Mouse (Mus musculus) liver, embryonic 13.5 days (tissue): ENCODE results near the gene Ppm1j. TPM values are rescaled to one million over a fixed set of nuclear protein-coding genes. Genes with fewer than 3 reads are reported as not detected.
"Not testable (repeated sequence)": the region's sequence is repeated elsewhere in the genome, so short reads cannot be mapped to it uniquely, and the experiment has no call there.

Source experiments
- ATAC-seq: fragments of 200-750 bp; cut with Nextera tagmentation; 2 replicates; pipeline ENCODE4 v1.8.0; 2017; ENCODE audit warnings: low read depth, mild to moderate bottlenecking, moderate number of reproducible peaks, moderate library complexity
- DNase-seq: peaks from one replicate; pipeline ENCODE4 v3.0.0; 2022
- H3K27ac ChIP-seq: fragments of 300-500 bp; sonication (generic); 2 replicates; pipeline ENCODE4 v1.5.1; 2015; ENCODE audit warnings: moderate library complexity, mild to moderate bottlenecking, inconsistent platforms
- H3K27me3 ChIP-seq: fragments of 300-500 bp; sonication (generic); 2 replicates; pipeline ENCODE4 v1.6.1; 2015; ENCODE audit warnings: mild to moderate bottlenecking, inconsistent platforms
- H3K36me3 ChIP-seq: fragments of 300-500 bp; sonication (generic); 2 replicates; pipeline ENCODE4 v1.6.1; 2015; ENCODE audit warnings: mild to moderate bottlenecking, inconsistent platforms
- H3K4me1 ChIP-seq: fragments of 300-500 bp; sonication (generic); replicated peaks from 2 replicates; pipeline ENCODE4 v1.6.1; 2015; ENCODE audit warnings: inconsistent platforms
- H3K4me2 ChIP-seq: fragments of 300-500 bp; sonication (generic); 2 replicates; pipeline ENCODE4 v1.6.1; 2015; ENCODE audit warnings: inconsistent platforms, mild to moderate bottlenecking, moderate library complexity
- H3K4me3 ChIP-seq: fragments of 300-500 bp; sonication (generic); replicated peaks from 2 replicates; pipeline ENCODE4 v1.5.1; 2015; ENCODE audit warnings: mild to moderate bottlenecking, inconsistent platforms
- H3K9ac ChIP-seq: fragments of 300-500 bp; sonication (generic); 2 replicates; pipeline ENCODE4 v1.6.1; 2015; ENCODE audit warnings: mild to moderate bottlenecking, inconsistent platforms
- H3K9me3 ChIP-seq: fragments of 300-500 bp; sonication (generic); replicated peaks from 2 replicates; pipeline ENCODE4 v1.6.1; 2016; ENCODE audit warnings: inconsistent platforms
- WGBS: fragments of 180-500 bp; shearing (Covaris S2); methylation state at CpG from one replicate; pipeline ENCODE4 v1.1.7; 2015; ENCODE audit not compliant: insufficient replicate concordance; 5-methylcytosine and 5-hydroxymethylcytosine counted together
- polyA plus RNA-seq: library from polyadenylated mRNA; unstranded; fragments of >200 nt; fragmentation: Nextera tagmentation; extraction: Ambion mirVana; gene quantifications from 2 replicates; pipeline ENCODE4 v1.2.1, GENCODE M21; 2015

Gene Ppm1j
- 0.37 and 0.59 TPM in 2 replicates for polyA plus RNA-seq

DNA sequence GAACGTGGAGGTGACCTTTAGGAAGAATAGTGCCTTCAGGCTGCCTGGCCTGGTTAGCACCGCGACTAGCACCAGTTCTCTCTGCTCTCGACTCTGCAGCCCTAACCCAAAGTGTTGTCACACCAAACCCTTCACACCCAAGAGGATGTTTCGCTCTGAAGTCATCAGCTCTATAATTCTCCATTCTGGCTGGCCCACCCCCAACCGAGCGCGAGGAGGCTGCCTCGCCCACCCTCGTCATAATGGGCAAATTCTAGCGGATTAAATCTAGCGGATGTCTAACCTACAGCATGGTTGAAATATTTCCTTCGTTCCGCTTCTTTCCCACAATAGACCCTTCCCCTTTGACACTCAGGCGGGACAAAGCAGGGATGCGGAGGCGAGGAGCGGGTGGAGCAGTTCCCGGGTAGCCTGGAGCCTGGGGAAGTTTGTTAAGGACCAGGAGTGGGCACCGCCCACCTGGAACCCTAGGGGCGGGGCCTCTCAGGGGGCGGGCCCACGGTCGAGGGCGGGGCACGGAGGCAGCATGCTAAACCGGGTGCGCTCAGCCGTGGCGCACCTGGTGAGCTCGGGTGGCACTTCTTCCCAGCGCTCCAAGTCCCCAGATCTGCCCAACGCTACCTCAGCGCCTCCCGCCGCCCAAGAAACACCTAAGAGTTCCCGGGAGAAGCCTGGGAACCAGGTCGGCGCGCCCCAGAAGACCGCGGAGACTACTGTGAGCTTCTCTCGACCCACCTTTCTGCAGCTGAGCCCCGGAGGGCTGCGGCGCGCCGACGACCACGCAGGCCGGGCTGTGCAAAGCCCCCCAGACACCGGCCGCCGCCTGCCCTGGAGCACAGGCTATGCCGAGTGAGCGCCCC, at the start of gene Ppm1j:
Ppm1j (plus strand) TSS at position 496 of the 860 bp plus-strand sequence.
- peak; percentile 57 for ATAC-seq
- DNase-seq: peak; percentile 46
- peaks cover 100% of the 10 kb centered on the region for H3K27me3 ChIP-seq
- peaks cover 25% of the 10 kb centered on the region for H3K4me1 ChIP-seq
- H3K4me2 ChIP-seq: peak within 1 kb of the TSS; percentile 78
- H3K27ac ChIP-seq: no peak within 1 kb of the TSS
- under 1% methylated on average over 56 of the region's 56 CpGs for WGBS
- no peaks in the 10 kb centered on the region for H3K9me3 ChIP-seq
- H3K9ac ChIP-seq: peak within 1 kb of the TSS; percentile 29; the same call in 1 of the 2 replicates
- H3K4me3 ChIP-seq: peak within 1 kb of the TSS; percentile 59
- no peaks in the 10 kb centered on the region for H3K36me3 ChIP-seq

DNA sequence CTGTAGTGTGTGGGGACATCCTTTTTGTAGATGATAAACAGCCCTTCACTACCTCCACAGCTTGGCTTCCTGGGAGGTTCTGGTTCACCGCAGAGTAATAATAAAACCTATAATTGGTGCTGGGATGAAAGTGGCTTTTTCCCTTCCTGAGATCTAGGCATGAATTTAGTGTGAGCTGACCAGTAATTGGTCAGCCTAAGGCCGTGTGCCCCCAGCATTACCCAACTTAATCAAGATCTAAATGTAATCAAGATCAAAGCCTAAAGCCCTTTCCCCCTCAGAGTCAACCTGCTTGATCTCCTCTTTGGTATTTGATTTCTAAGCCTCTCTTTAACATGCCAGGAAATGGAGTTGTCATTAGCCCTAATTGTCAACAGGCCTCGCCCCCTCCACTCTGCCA, 47.9 kb upstream of the Ppm1j start:
- Histone ChIP-seq H3K4me3 (no peak overlapping the region), H3K27me3 (no peaks in the 10 kb centered on the region), H3K27ac (no peak overlapping the region), H3K4me2 (no peak overlapping the region), H3K9me3 (no peaks in the 10 kb centered on the region), H3K36me3 (no peaks in the 10 kb centered on the region), H3K9ac (no peak overlapping the region), H3K4me1 (no peaks in the 10 kb centered on the region)
- WGBS: 48% methylated on average over 3 of the region's 3 CpGs
- DNase-seq: no peak
- no peak for ATAC-seq

DNA sequence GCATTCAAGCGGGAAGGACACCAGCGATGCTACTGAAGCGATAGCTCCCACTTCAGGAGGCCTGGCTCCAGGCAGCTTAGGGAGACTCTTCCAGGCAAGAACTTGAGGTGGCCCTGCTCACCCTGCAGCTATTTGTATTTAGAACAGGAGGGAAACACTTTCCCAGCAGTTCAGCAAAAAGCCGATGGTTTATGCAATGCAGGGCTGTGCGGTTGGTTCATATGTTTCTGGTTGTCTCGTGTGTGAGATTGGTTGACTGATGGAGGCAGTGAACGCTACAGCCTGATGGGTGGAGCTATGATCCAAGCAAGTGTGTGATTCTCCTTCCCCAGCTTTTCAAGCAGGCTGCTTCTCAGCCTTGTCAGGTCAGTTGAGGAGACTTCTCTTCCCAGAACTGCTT, 46.2 kb upstream of the Ppm1j start:
- ATAC-seq (no peak), DNase-seq (no peak)
- H3K4me2 ChIP-seq: no peak overlapping the region
- no peak overlapping the region for H3K27ac ChIP-seq
- H3K9ac ChIP-seq: no peak overlapping the region
- no peaks in the 10 kb centered on the region for H3K27me3 ChIP-seq
- no peaks in the 10 kb centered on the region for H3K4me1 ChIP-seq
- H3K36me3 ChIP-seq: no peaks in the 10 kb centered on the region
- no peak overlapping the region for H3K4me3 ChIP-seq
- H3K9me3 ChIP-seq: no peaks in the 10 kb centered on the region
- 55% methylated on average over 7 of the region's 7 CpGs for WGBS

DNA sequence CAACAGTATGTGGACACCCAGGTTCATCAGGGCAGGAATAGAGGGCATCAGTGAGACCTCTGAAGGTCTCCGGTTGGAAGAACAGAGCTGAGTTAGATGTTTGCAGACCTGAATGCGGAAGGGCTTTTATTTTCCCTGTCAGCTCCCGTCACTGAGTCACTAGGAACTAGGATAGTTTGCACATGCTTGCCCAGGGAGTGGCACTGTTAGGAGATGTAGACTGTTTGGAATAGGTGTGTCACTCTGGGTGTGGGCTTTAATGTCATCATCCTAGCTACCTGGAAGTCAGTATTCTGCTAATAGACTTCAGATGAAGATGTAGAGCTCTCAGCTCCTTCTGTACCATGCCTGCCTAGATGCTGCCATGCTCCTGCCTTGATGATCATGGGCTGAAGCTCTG, 38.9 kb upstream of the Ppm1j start:
- WGBS: 80% methylated on average over 3 of the region's 3 CpGs
- Histone ChIP-seq H3K4me3 (no peak overlapping the region), H3K36me3 (no peaks in the 10 kb centered on the region), H3K4me1 (no peaks in the 10 kb centered on the region), H3K9me3 (no peaks in the 10 kb centered on the region), H3K9ac (no peak overlapping the region), H3K4me2 (no peak overlapping the region), H3K27ac (no peak overlapping the region), H3K27me3 (no peaks in the 10 kb centered on the region)
- DNase-seq (no peak), ATAC-seq (no peak)

DNA sequence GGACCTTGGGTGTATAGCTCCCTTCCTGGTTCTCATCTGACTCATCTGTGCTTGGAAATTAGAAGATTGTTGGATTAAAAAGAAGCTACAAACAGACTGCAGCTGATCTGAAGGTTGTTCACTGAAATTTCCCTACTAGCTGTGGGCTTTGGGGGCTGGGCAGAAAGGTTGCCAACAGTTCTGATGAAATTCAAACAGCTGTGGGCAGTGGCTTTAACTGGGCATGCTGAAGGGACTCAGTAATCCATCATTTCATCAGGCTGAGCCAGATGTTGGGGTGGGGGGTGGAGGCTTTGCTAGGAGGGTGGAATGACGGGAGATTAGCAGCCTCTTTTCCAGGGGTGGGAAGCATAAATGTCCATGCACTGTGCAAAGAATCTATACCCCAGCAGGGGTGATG, 37.7 kb upstream of the Ppm1j start:
- ATAC-seq (no peak), DNase-seq (no peak)
- WGBS: 59% methylated on average over 1 of the region's 1 CpGs
- Histone ChIP-seq H3K36me3 (no peaks in the 10 kb centered on the region), H3K9me3 (no peaks in the 10 kb centered on the region), H3K4me2 (no peak overlapping the region), H3K9ac (no peak overlapping the region), H3K4me3 (no peak overlapping the region), H3K4me1 (no peaks in the 10 kb centered on the region), H3K27me3 (no peaks in the 10 kb centered on the region), H3K27ac (no peak overlapping the region)

DNA sequence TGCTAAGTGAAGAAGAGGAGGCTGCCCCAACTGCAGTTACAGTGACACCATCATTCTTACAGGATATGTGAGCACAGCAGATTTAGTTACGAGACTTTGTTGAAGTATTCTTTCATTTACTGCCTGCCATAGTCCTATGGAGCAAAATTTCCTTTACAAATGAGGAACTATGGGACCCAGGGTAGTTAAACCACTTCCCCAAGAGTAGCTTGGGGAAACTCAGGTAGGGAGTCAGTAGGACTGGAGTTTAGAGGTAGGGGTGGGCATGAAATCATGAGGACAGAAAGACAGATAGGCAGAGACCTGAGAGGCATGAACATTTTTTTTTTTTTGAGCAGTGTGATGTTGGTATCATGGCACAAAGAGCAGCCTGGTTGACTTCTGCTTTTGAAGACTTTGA, 37.0 kb upstream of the Ppm1j start:
- Histone ChIP-seq H3K4me1 (no peaks in the 10 kb centered on the region), H3K27me3 (no peaks in the 10 kb centered on the region), H3K27ac (no peak overlapping the region), H3K9me3 (no peaks in the 10 kb centered on the region), H3K4me2 (no peak overlapping the region), H3K9ac (no peak overlapping the region), H3K4me3 (no peak overlapping the region), H3K36me3 (no peaks in the 10 kb centered on the region)
- DNase-seq (no peak), ATAC-seq (no peak)
- WGBS: 17% methylated on average over 1 of the region's 1 CpGs

DNA sequence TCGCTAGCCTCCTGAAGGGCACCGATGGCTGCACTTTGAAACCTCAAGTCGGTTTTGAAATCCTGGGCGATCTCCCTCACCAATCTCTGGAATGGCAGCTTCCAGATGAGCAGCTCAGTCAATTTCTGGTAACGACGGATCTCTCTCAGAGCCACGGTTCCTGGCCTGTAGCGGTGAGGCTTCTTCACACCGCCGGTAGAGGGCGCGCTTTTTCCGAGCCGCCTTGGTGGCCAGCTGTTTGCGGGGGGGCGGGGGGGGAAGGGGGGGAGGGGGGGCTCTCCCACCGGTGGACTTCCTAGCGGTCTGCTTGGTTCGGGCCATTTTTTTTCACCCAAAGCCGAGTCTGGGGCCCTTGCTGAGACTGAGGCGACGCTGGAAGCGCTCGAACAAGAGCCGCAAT, 28.0 kb upstream of the Ppm1j start:
- 10% methylated on average over 23 of the region's 25 CpGs for WGBS
- H3K36me3 ChIP-seq, ATAC-seq, H3K4me1 ChIP-seq, H3K27ac ChIP-seq, H3K9me3 ChIP-seq, H3K9ac ChIP-seq: not testable (repeated sequence)
- peaks cover 17% of the 10 kb centered on the region for H3K27me3 ChIP-seq
- 0 out of 2 replicates have a peak overlapping the region, but pooled peaks have one; percentile 6 for H3K4me3 ChIP-seq
- H3K4me2 ChIP-seq: peak overlapping the region; percentile 46
- DNase-seq: peak; percentile 24

DNA sequence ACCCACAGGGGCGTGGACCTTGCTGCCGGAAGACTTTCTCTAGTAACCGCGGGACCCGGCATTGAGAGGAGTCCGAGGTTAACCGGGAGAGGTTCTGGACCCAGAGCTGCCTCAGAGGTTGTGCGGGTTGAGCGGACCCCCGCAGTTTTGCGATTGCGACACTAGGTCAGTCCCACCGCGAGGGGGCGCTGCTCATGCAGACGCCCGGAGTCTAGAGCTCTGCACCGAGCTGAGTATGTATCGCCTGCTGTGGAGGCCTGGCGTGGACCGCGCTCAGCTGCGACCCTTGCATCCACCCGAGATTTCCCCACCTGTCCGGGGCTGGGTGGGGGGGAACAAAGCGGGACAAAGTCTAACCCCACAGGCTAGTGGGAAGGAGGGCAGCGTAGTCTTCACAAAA, 22.4 kb upstream of the Ppm1j start:
- H3K4me3 ChIP-seq: peak overlapping the region; percentile 46
- ATAC-seq (peak; percentile 58), DNase-seq (peak; percentile 54)
- H3K4me2 ChIP-seq: peak overlapping the region; percentile 66
- peak overlapping the region; percentile 31; the same call in 1 of the 2 replicates for H3K9ac ChIP-seq
- H3K4me1 ChIP-seq: peaks cover 35% of the 10 kb centered on the region
- H3K36me3 ChIP-seq: no peaks in the 10 kb centered on the region
- 4% methylated on average over 27 of the region's 27 CpGs for WGBS
- H3K27me3 ChIP-seq: peaks cover 30% of the 10 kb centered on the region
- no peak overlapping the region for H3K27ac ChIP-seq
- no peaks in the 10 kb centered on the region for H3K9me3 ChIP-seq

DNA sequence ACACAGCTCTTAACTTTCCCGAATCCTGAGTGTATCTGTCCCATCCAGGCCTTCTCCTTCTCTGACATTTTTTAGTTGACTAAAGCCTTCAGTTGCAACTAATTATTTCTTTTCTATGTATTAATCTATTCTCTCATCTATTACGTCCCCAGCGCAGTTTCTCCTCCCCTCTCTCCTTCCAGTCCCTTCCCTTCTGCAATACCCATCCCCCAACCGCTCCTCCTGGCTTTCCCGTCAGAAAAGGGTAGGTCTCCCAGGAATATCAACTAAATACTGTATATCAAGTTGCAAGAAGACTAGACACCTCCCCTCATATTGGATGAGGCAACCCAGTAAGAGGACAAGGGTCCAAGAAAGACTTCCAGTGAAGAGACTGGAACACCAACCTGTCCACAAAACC, 22.0 kb upstream of the Ppm1j start:
- no peak for ATAC-seq
- H3K9ac ChIP-seq: peak overlapping the region; percentile 31; the same call in 1 of the 2 replicates
- H3K27me3 ChIP-seq: peaks cover 25% of the 10 kb centered on the region
- DNase-seq: no peak
- no peaks in the 10 kb centered on the region for H3K9me3 ChIP-seq
- peak overlapping the region; percentile 46 for H3K4me3 ChIP-seq
- H3K27ac ChIP-seq: no peak overlapping the region
- H3K4me1 ChIP-seq: peaks cover 38% of the 10 kb centered on the region
- WGBS: 13% methylated on average over 5 of the region's 5 CpGs
- H3K36me3 ChIP-seq: no peaks in the 10 kb centered on the region
- peak overlapping the region; percentile 66 for H3K4me2 ChIP-seq

DNA sequence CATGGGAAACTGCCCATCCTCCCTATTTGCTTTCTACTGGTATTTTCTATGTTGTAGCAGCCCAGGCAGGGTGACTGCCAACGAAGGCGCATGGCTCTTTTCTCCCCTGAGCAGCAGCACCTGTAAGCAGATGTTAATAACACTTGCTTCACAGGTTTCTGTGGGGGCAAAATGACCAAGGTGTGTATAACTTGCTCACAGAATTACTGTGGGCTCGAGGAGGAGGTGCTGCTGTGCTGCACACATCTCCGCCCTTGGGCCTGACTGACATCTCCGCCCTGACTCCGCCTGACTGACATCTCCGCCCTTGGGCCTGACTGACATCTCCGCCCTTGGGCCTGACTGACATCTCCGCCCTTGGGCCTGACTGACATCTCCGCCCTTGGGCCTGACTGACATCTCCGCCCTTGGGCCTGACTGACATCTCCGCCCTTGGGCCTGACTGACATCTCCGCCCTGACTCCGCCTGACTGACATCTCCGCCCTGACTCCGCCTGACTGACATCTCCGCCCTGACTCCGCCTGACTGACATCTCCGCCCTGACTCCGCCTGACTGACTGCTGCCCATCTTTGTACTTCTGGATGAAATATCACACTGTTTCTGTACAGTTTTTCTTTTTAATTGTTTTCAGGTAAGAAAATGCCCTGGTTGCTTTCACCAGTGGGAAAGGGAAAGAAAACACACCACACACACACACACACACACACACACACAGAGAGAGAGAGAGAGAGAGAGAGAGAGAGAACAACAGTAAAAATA, 18.6 kb upstream of the Ppm1j start:
- peak overlapping the region; percentile 62 for H3K4me2 ChIP-seq
- H3K9ac ChIP-seq: peak overlapping the region; percentile 57
- ATAC-seq: peak; percentile 81
- DNase-seq: peak; percentile 75
- H3K4me1 ChIP-seq: peaks cover 38% of the 10 kb centered on the region
- H3K36me3 ChIP-seq, H3K4me3 ChIP-seq, H3K9me3 ChIP-seq: not testable (repeated sequence)
- peaks cover 17% of the 10 kb centered on the region for H3K27me3 ChIP-seq
- H3K27ac ChIP-seq: peak overlapping the region; percentile 76
- WGBS: 21% methylated on average over 20 of the region's 20 CpGs

DNA sequence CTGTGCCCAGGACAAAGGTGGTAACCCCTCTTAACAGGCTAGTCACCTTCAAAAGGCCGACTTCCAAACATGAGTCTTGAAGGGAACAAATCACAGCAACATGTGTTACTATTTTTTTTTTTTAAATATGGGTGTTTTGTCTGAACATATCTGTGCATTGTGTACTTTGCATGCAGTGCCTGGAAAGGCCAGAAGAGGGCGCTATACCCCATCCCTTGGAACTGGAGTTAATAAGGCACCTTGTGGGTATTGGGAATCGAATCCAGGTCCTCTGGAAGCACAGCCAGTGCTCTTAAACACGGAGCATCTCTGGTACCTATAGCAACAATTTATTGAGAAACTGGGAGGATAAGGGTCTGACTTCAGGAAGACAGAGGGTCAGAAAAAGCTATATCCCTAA, 15.8 kb upstream of the Ppm1j start:
- DNase-seq: no peak

More for the DNA sequence above, 15.8 kb upstream of the Ppm1j start:
- Histone ChIP-seq H3K9ac (no peak overlapping the region), H3K4me2 (no peak overlapping the region), H3K4me1 (peaks cover 32% of the 10 kb centered on the region), H3K9me3 (no peaks in the 10 kb centered on the region), H3K4me3 (no peak overlapping the region), H3K27me3 (peaks cover 3% of the 10 kb centered on the region), H3K27ac (no peak overlapping the region), H3K36me3 (no peaks in the 10 kb centered on the region)
- no peak for ATAC-seq
- WGBS: 10% methylated on average over 4 of the region's 4 CpGs
